Mouse (Mus musculus): ENCODE measurements at regions not wholly inside any gene's neighbourhood (a gene's known extent, or its start where the extent isn't known, plus 50 kb on each side); places are given as distances from the start of the nearest gene placed in this dataset.

DNA sequence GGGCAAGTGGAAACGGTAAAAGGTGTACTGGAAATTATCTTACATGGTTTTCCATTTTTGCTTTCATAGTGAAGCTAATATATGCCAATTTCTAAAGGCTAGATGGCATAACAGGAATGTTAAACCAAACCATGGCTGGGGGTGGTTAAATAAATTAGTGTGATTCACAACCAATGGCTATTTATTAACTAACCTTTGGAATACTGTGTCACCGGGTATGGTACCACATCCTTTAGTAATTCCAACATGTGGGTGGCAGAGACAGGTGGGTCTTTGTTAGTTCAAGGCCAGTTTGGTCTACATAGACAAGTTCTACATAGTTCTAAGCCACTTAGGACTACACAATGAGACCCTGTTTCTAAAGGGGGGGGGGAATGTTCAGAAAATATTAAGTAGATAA lies 179.8 kb upstream of the Plxnc1 start:
- DNase-seq (ENCODE audit: low spot score): no peak

DNA sequence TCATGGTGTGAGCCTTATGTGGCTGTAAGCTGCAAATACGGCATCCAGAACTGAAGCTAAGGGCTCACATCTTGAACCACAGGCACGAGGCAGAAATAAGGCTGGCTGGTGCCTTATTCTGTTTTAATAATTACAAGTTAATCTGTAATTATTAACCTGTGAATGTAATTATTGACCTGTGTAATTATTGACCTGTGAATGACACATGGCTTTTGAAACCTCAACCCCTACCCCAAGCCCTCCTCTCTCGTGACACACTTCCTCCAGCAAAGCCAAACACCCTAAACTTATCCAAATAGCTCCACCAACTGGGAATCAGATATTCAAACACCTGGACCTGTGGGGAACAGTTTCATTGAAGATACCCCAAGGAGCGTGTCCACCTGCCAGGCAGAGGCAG lies 175.4 kb upstream of the Plxnc1 start:
- DNase-seq (ENCODE audit: low spot score): no peak

DNA sequence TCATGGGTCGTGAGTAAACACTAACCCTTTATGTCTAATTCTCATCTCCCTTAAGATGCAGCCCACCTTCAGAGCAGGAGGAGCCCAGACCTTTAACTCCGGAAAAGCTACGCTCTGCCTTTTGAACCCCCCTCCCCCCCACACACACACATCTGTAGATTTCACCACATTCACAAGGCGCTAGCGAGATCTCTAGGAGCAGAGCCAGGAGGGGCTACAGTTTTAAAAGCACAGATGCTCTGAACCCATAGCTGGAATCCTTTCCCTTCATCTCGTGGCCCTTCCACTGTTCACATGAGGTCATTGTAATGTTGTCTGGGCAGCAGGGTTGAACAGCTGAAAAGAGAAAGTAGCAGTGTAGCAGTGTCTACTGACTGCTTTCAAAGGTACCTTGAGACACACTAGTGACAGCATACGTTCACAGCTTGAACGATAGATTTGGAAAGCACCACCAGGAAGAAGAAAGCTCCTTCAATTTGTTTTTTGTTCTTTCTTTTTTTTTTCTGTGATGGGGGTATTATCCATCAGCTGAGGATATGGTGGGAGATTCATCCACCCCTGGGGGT lies 174.2 kb upstream of the Plxnc1 start:
- no peak for DNase-seq (ENCODE audit: low spot score)

DNA sequence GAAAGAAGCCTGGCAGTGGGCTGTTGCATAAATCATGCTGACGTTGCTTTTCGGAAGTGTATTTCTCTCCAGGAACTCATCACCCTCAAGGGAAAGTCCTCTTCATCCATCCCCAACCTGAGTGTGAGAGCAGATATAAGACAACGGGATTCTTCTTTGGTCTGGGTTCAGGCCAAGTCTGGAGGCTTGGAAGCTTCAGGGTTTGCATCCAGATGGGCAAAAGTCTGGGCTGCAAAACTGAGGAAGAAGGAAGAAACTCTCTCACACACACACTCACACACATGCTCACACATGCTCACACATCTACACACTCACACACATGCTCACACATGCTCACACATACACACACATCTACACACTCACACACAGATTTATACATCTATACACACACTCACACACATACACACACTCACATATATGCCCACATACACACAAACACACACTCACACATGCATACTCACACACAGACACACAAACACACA lies 173.1 kb upstream of the Plxnc1 start:
- no peak for DNase-seq (ENCODE audit: low spot score)

DNA sequence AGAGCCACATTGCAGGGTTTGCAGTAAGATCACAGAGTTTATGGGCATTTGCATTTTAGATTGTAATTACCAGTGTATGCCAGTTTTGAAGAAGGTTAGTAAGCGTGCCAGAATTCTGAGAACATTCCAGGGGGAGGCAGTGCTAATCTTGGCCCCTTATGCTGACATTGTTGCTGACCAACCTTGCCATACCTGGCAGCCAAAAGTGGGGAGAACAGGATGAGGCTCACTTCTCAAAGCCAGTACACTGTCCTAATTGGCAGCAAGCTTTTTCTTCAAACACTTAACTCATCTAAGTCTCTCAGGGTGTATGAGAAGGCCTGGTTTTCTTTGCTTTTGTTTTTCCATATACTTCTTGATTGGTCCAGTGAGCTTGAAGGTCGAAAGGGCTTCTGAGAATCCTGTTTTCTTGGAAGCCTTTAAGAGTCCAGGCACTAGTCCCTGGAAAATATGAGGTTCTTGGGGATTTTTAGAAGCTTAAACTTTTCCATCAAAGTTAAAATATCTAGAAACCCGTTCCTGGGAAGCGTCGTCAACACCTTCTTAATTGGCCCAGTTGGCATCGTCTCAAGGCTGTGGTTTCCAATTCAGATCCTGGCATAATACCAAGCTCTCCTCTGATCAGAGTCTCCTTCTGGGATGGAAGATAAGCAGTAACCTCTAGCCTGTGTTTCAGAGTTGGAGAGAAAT lies 172.6 kb upstream of the Plxnc1 start:
- DNase-seq (ENCODE audit: low spot score): peak; percentile 26

DNA sequence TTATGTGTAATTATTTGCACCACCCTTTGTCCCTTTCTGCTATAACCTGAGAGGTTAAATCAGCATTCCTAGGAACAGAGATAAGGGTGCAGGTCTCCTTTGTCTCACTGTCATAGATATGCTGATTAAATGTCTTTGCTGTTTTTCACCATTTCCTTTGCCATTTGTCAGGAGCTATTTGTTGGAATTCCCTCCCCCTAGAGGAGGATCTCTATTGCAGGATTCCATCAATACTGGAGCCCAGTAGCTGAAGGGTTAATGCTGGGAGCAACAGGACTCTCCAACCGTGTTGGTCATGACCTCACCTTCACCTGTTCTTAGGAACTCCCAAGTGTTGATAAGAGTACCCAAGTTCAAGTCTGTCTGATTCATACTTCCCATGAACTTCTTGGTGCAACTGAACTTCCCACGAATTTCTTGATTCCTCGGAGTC lies 172.0 kb upstream of the Plxnc1 start:
- DNase-seq (ENCODE audit: low spot score): no peak

DNA sequence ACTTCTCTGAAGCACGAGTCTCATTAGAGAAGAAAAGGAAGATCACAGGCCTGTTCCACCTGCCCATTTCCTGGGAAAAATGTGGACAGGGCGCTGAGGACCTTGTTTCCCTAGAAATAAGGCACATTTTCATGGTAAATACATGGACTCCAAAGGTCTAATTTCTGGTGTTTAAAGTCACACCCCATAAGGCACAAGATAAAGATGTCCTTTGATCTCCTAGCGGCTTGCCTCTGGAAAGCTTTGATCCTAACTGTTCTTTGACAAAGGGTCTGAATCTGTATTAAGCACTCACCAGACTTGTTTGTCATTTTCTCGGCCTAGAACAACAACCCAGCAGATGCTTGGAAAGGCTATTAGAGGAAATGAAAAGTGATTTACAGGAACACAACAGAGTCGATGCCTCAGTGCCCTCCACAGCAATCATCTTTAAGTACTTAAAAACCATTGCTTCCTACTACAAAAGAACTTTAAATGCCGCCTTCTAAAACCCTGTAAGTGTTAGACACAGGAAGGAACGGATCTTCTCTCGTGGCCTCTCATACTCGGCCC lies 168.3 kb upstream of the Plxnc1 start:
- no peak for DNase-seq (ENCODE audit: low spot score)

DNA sequence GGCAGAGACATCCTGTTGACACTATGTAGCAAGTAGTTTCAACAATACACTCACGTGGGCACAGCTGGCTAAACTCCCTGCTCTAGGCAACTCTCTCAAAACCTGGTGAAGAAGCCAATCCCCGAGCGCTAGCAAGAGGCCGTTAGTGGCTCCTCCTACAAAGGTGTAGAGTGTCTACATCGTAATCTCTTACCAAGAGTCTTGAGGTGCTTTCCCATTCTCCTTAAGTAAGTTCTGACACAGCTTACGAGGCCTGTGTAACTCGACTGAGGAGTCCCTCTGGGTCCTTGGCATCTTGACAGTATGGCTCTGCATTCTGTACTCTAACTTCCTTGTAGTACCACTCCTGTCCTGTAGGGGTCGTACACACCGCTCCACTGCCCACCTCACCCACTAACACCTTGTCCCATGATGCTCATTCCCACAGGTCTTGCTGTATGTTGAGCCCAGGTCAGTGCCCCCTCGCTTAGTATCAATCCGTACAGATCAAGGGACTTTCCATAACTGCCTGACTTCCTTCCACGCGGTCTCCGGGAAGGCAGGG lies 167.7 kb upstream of the Plxnc1 start:
- DNase-seq (ENCODE audit: low spot score): peak; percentile 50

DNA sequence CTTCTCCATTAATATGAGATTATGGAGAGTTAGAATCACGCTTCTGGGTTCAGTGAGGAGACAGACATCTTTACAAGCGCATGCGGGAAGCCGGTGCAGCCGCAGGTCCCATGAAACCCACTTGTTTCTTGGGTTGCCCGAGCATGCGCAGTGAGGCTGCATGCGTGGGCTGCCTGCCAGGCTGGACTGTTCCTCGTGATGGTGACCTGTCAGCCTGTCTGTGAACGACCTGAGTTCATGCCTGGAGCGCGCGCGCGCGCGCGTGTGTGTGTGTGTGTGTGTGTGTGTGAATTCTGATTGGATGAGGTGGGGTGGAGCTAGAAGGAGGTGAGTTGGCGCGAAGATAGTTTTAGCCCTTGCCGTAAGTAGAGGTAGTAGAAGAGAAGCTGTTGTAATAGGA lies 166.2 kb upstream of the Plxnc1 start:
- no peak for DNase-seq (ENCODE audit: low spot score)

DNA sequence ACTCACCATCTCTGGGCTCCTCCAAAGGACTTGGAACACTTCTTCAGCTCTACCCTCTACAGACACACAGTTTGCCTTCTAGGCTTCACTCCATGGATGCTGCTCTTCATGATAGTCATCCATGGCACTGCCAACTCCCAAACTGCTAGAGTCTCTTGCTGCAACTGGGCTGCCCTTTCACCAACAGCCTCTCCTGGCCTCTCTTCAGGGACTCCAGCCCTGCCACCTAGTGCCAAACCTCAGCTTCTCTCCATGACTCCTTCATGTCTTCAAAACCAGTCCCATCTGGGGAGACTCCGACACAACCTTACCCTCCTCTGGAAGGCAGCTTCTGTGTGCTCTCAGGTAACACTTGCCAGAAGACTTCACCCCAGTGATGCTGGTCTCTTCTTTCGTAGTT lies 164.9 kb upstream of the Plxnc1 start:
- no peak for DNase-seq (ENCODE audit: low spot score)

DNA sequence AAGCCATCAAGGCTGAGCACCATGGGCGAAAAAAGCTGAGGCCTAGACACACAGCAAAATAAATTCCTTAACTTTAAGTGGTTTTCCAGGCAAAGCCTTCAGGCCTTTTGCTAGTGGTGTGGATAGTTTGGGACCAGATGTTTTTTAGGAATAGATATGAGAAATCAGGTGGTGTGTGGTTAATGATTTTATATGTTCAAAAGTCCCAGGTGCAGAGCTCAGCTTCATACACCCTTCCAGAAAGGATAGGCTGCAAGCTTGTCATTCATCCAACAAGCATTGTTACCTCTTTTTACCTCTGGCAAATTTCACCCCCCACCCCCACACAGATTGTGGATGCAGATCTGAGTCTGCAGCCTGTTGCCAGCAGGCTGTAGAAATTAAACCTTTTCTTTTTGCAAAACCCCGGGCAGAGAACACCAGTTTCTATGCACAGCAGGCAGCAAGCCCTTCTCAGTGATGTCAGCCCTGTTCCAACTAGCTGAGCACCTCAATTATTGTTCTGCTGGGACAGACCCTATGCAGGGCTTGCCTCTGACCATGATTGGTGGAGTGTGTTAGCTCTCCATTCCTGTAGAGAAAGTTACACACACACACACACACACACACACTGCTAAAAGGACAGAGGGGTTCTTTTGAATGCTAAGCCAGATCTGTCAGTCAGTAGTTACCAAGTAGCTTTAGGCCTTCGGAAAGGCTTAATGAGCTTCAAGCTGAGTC lies 163.1 kb upstream of the Plxnc1 start:
- DNase-seq (ENCODE audit: low spot score): no peak

DNA sequence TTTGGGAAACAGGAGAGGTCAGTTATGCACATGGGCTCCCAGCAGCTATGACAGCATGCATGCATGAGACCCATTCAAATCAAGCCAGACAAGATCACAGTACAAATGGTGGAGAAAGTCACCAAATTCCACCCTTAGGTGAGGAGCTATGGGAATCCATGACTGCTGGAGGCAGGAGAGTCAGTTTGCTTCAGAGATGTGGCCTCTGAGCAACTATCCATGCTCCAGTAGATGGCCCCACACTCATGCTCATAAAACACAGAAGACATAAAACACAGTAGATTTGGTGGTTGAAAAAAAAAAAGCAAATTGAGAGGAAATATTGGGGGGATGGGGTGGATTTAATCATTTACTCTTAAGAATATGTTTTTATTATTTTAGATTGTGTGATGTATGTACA lies 159.2 kb upstream of the Plxnc1 start:
- peak; percentile 41 for DNase-seq (ENCODE audit: low spot score)

DNA sequence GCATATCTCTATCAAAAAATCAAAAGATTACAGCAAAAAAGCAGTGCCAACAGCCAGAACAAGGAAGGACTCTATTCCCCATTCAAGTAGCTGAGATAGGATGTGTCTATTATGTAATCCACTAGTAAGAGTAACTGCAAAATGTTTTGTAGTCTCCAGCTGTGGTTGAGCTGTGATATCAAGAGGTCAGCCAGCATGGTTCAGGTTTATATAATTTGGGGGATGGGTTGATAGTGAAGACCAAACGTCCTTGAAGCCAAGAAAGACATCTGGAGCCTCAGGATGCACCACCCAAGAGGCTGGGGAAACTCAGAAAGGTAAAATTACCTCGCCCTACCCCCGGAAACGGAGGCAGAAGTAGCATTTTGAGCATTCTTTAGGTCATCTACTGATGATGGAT lies 158.3 kb upstream of the Plxnc1 start:
- no peak for DNase-seq (ENCODE audit: low spot score)

DNA sequence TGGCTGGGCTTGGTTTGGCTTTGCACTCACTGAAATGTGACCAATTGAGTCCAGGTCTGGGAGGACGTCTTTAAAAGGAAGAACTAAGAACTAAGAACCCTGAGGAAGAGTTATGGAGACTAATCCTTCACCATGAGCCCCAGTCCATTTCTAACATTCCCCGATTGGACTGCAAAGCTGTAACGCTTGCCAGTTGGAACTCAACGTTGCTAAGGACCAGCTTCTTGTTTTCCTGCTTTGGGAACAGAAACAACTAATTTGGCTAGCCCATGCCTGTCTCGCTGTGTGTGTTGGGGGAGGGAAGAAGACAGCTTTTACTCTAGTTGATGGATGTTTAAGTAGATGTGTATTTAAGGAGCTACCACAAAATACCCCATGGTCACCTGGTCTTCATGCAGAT lies 155.3 kb upstream of the Plxnc1 start:
- peak; percentile 48 for DNase-seq (ENCODE audit: low spot score)

DNA sequence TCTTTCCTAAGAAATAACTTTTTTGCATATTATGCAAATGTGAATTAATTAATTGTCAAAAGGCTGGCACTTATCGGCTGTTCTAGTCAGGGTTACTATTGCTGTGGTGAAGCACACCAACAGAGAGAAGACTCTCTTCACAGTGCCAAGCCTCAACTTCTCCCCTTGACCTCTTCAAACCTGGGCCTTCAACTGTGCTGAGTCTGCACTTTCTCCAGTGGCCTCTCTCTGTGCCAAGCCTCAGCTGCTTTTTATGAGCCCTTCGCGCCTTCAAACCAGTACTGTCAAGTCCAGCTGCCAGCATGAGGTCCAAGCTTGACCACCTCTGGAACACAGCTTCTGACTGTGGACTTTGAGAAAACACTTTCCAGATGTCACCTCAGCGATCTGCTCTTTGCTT lies 151.2 kb upstream of the Plxnc1 start:
- no peak for DNase-seq (ENCODE audit: low spot score)

DNA sequence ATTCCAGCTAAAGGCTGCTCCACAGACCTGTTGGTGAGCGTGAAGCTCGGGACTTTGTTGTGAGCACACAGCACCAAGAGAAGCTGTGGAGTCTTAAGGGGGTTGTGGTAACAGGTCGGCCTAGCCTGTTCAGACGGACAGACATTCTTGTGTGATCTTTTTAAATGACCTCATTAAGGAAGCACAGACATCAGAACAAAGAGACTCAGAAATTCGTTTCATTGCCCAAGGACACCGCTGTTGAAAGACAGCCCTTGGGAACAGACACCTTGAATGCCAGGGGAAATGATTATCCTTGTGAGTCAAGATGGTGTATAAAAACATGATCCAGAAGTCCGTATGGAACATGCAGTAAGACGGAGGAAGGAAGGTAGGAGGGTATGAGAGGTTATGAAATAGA lies 150.1 kb upstream of the Plxnc1 start:
- no peak for DNase-seq (ENCODE audit: low spot score)

DNA sequence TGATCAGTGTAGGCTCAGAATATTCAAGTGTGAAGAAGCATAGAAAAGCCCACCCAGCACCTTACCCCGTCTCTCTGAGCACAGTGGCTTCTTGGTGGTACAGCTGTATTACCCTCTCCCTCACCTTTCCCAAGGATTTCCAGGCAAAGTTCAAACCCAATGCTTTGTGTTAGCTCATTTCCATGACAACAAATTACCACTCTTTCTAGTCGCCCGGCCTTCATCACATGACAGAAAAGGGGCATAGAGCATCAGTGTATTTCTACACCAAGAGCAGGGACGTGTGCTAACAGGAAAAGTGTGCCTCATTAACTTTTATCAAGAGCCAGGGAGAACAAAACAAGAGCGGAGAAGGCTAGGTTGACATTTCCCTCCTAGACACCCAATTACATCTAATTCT lies 148.6 kb upstream of the Plxnc1 start:
- no peak for DNase-seq (ENCODE audit: low spot score)

DNA sequence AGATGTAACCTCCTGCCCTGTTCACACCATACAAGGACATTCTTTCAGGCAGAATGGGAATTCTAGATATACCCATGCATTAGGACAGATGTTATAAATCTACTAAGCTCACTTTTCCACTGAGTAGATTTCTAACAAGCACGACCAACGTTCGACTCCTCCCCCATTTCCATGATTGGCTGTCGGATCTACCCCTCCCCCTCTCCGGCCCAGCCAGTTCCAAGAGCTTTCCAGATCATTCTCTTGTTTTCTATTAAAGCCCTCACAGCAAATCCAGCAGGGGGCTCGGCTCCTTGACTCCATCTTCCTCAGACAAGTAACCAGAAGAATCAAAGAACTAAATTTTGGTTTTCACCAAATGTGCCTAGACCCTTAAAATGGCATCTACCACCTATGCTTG lies 146.5 kb upstream of the Plxnc1 start:
- no peak for DNase-seq (ENCODE audit: low spot score)

DNA sequence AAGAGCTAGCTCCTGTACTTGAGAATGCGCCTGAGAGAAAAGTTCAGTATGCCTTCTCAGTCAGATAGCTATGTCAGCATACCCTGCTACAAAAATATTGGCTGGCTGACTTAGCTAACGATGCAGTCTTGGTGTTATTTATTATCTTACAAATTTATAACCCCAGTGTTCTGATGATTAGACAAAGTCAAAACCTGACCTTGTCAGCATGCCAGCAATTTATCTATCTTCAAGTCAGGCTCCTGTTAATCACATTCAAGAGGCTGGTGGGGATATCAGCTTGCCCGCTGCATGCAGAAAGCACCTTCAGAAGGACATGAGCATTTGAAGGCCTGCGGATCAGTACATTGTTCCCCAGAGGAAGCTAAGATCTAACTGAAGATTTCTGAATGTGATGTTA lies 146.0 kb upstream of the Plxnc1 start:
- no peak for DNase-seq (ENCODE audit: low spot score)

DNA sequence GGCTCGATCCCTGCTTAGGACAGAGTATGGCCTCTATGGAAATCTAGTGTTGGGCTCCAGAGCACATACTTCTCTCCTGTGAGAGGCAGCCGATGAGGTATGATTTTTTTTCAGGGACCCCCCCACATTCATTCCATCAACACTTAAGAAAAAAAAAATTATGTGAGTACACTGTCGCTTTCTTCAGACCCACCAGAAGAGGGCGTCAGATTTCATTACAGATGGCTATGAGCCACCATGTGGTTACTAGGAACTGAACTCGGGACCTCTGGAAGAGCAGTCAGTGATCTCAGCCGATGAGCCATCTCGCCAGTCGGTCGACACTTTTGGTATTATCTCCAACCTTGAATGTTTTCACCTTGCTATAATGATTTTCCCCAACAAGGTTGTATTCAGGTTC lies 145.4 kb upstream of the Plxnc1 start:
- DNase-seq (ENCODE audit: low spot score): no peak

DNA sequence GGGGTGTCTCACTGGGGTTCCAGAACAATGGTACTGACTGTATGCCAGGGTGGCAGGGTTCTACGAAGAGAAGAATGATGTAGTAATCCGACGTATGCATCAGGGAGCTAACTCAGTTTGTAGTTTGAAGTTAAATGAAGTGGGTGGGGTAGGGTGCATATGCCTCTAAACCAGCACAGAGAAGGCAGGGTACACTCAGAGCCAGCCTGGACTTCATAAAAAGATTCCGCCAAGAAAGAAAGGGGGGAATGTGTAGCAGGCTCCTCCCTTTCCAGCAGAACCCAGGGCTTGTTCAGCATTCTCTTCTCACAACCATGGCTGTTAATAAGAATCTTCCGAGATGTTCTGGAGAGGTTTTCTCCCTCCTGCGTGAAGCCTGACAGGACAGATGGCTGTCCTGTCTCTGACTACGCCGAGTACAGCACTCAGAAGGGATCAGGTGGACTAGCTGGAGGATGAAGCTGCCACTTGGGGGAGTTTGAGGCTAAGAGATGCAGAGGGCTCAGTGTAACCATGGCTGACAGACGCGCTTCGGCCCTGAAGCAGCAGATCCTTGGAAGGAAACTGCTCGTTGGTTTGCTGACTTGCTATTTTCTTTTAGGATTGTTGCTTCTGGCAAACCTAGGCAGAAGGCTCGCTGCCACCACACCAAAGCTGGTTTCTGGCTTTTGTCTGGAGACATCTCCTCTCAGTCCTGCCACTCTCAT lies 143.4 kb upstream of the Plxnc1 start:
- peak; percentile 73 for DNase-seq (ENCODE audit: low spot score)

DNA sequence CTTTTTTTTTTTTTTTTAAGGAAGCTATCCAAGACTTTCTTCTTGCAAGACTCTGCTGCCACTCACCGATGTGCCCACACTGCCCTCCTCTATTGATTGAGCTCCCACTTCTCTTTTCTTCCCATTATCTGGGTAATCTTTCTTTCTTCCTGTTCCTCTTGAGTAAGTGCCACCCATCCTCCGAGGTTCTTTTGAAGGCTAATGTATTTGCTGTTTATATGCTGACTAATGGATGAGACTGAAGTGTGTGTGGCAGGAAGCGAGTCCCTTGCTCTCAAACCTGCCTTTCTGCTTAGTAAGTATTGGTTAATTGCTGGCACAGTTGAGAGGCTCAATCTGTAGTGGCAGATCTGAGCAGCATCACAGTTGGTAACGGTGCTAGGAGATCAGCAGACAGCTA lies 142.1 kb upstream of the Plxnc1 start:
- DNase-seq (ENCODE audit: low spot score): peak; percentile 50
